Mouse (Mus musculus) megakaryocyte progenitor cell, adult 5-6 weeks (primary cell): ENCODE results near the gene Tmem106c. TPM values are rescaled to one million over a fixed set of nuclear protein-coding genes. Genes with fewer than 3 reads are reported as not detected.
A peak's percentile ranks its signal among the peaks of the same experiment; 100 is the strongest.

Experiments used
- ATAC-seq: replicated peaks from 2 replicates; pipeline ENCODE4 v1.8.0; 2016; ENCODE audit warnings: mild to moderate bottlenecking, moderate TSS enrichment, inconsistent platforms; ENCODE audit not compliant: poor library complexity
- total RNA-seq, 2 experiments: library from RNA; stranded (forward) in 1 of 2; stranded (reverse) in 1 of 2; fragments of 157-497, 149-512 nt in 1 of 2; fragments of 200-1000 nt in 1 of 2; gene quantifications; 2 replicates each; pipeline versions ENCODE4 v1.2.3 to v1.2.4; 2015 to 2017

Tmem106c gene
- total RNA-seq (2015) (41.7 and 48.4 TPM in 2 replicates), total RNA-seq (2017) (26.2 and 30.1 TPM in 2 replicates)

DNA sequence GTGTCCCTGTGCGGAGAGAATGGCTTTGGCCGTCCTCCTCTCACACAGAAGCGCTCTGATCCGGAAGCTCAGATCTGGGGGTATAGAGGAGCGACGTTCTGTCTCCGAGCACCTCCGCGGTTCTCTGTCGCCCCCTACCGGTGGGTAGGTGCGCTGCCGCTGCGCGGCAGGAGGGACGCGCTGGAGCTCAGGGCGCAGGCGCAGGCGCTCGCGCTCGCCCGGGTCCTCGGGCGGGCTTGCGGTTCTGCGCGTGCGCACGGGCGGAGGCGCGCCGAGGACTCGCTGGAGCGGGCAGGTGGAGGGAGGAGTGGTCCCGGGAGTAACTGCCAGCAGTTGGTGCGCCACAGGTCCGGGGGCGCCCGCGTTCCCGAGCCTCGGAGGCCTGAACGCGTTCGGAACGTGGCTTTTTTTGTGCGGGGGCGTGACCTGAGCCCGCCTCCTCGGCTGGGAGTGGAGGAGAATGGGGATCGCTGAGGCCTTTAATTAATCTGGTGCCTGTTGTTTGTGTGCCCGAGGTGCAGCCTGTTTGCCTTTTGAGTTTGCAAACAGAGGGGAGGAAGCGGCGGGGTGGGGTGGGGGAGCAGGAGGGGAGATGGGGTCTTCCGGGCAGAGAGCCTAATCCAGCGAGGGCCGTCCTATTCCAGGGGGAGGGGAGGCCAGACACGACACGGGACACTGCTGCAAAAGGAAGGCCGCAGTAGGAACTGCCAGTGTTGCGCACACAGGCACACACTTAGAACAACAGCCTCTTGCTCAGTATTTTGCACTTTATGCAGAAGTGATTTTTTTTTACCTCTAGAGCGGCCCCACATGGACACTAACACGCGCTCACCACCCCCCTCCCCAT is at the start of gene Tmem106c:
Gene Tmem106c (plus strand): TSS at position 212 of the 847 bp plus-strand sequence.
- ATAC-seq, result peak; percentile 96

DNA sequence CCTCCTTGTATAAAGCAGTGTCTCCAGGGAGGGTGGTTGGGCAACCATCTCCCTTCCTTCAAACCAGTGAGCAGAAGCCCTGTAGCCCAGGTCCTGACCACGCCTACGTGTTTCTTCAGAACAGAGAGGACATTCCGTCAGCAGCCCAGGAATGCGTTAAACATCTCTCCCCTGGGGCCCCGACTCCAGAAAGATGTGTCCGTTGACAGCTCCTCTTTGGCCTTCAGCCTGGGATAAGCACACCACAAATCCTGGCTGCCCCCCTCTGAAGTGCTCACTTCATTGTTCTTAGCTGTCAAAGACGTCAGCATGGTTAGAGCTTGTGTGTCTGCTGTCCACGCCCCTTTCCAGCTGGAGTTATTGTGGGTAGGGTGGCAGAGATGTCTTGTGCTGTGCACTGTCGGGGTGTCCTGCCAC is 49.7 kb upstream of the Tmem106c start:
- ATAC-seq, result peak; percentile 81

DNA sequence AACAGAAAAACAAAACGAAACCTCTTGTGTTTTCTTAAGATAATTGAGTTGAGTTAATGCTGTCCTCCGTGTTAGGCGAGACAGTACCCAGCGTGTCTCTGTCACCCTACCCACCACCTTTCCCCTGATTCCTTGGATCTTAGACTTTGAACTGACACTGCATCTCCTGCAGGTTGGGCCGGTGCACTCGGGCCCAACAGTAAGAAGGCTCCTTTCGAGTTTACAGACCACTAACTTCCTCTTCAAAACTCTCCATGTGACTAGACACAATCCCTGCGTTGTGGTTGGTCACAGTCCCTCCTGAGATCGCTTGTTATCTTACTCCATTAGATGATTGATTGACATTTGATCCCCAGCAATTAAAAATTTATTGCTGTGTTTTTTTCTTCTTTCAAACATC is 46.0 kb upstream of the Tmem106c start:
- peak; percentile 74 for ATAC-seq

DNA sequence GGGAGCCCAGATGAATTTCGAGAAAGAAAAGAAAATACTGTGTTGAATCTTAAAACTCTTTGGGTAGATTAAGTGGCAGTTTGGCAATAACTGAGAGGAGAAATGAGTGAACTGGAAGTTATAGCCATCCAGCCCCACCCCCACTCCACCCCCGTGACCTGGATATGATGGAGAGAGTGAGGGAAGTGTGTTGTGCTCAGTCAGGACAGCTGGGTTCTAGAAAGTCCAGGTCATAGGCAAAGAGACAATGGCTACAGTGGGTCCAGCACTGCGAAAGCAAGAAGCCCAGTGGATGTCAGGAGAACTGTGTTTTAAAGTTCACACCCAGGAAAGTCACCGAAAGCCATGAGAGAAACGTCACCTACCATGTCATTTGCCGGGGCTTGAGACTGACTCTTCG is 44.8 kb upstream of the Tmem106c start:
- no peak for ATAC-seq

DNA sequence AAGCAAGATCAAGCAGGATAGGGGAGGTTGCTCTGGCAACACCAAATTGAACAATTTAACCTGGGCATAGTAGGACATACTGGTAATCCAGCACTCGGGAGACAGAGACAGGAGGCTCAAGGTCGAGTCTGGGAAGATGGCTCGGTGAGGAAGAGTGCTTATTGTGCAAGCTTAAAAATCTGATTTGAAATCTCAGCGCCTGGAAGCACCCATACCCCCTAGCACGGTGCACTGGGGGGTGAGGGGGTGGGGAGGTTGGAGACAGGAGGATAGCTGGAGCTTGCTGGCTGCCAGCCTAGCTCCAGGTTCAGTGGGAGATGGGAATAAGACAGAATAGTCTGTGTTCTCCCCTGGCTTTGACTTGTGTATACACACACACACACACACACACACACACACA is 43.7 kb upstream of the Tmem106c start:
- no peak for ATAC-seq

DNA sequence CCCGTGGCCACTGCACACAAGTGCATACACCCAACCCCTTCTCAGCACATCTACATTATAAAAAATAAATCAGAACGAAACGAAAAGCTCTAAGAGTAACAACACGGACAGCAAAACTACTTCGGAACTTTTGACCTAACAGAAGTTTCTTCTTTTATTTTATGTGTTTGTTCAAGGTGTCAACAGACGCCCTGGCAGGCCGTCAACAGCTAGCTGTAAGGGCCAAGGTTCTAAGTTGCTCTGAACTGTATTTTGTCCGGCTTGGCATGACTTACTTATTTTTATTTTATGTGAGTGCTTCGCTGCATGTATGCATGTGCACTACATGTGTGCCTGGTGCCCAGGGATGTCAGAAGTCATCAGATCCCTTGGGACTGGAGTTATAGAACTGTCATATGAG is 42.2 kb upstream of the Tmem106c start:
- ATAC-seq, result no peak

DNA sequence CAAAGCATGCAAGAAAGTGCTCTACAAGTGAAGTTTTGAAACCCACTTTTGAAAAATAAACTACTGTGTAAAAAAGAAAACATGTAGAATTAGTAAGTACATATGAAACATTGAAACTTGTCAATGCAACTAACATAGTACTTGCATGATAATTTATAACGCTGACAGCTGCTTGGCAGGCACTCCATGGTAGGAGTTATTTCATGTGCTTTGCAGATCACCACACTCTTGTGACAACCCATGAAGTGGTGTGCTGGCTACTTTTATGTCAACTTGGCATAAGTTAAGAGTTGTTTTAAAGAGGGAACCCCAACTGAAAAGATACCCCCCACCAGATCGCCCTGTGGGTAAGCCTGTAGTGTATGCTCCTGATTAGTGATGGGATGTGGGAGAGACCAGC is 41.6 kb upstream of the Tmem106c start:
- no peak for ATAC-seq

DNA sequence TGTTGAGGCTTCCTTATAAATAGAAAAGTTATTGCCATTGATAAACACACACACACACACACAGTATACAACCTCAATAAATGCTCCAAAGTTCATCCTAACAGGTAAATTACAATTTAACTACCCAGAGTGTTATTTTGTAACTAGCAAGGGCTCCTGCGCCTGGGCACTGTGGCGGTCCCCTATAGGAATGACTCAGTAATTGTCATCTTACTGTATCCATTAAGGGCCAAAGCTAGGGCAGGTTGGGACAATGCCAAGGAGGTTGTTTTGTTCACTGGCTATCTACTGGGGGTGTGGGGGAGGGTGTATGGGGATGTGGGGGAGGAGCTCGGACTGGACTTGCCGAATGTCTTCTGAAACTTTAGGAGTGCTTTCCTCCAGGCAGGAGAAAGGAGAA is 37.0 kb upstream of the Tmem106c start:
- no peak for ATAC-seq

DNA sequence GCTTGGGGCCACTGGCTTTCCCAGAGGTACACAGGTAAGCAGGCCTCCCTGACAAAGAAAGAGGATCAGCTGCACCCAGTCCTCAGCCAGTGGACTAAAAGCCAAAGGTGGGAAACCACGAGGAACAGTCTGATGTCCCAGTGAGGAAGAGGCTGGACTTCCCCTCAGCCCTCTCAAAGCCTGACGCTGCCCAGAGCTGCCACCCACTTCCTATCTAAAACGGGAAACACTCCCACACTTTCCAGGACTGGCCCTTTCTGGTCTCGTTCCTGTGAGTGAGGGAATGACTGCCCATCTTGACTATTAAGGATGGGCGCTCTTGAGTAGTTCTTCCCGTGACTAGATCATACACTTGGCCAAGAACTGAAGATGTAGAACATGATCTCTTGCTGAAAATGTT is 36.2 kb upstream of the Tmem106c start:
- peak; percentile 75 for ATAC-seq

DNA sequence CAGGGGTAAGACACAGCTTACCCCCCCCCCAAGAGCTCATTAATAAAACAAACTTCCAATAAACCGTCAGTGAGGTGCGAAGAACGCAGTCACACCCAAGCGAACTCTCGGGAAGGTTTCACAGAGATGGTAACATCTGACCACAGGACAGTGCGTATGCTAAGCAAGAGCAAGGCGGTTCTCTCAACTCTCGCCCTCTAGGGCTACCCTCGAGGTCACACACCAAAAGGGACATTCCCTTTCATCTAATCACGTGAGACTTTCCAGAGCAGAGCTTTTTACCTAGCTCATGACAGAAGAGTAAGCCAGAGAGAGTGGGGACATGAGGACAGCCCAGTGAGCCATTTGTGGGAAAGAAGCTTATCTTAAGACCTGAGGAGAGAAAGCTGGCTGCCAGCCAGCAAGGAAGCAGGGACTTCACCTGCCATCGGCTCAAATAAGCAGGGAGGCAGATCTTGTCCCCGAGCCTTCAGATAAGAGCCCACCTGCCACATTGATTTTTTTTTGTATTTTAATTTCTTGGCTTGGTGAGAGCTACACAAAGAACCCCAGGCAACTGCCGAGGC is 34.7 kb upstream of the Tmem106c start:
- ATAC-seq, result 0 out of 2 replicates have a peak, but pooled peaks have one; percentile 3

DNA sequence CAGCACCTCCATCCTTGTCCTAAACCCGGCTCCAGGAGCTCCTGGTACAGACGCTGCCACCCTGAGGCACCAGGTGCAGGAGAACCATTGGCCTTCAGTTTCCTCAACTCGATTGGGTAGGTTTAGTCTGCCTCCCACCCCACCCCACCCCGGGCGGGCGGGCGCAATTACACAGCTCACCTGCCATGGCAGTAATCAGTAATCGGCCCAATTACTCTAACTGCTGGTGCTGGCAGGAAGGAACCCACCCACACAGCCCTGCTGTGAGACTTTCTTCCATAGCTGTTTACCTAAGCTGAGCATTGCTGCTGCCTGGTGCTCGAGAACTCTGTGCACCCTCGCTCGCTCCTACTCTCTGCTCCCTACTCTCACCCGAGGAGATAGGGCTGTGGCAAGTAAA is 31.6 kb upstream of the Tmem106c start:
- no peak for ATAC-seq

DNA sequence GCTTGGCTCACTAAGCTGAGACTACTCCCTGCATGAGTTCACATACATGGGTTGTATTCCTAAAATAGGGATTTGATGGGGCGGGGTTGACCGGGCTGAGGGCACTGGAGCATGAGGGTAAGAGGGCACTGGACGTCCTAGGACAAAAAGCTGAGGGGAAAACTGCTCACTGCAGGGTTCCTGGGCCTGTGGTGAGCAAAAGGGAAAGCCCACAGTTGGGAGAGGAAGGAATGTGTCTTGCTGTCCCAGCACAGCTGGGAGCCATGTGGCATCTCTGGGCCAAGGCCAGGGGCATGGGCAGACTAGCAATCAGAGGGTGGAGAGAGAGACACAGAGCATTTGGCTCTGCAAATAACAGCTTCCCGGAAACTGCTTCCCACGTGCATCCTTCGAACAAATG is 25.4 kb upstream of the Tmem106c start:
- ATAC-seq, result no peak

DNA sequence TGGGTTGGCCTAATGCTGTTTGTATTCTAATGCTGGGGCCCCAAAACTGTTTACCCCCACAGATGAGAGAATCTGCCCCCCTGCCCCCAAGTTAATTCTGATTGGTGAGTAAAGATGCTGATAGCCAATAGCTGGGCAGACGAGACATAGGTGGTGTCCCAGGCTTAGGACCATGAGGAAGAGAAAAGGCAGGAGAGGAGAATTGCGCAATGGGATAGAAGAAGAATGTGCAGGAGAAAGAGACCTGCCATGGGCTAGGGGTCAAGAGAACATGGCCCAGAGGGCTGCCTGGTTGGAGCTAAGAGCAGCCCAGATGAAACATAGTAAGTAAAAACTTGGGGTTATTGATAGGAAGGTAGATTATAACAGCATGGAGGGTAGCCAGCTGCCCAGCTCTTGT is 23.9 kb upstream of the Tmem106c start:
- no peak for ATAC-seq

DNA sequence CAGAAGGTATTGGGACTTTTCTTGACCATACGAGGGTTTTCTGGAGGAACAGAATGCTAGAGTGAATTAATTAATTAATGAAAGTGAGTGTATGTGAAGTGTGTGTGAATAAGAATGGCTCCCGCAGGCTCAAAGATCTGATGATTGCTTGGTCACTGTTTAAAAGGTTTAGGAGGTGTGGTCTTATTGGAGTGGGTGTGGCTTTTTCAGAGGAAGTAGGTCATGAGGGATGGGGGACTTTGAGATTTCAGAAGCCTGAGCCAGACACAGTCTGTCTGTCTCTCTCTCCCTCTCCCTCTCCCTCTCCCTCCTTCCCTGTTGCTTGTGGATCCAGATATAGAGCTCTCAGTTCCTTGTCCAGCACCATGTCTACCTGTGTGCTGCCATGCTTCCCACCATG is 22.7 kb upstream of the Tmem106c start:
- ATAC-seq, result 0 out of 2 replicates have a peak, but pooled peaks have one; percentile 23

DNA sequence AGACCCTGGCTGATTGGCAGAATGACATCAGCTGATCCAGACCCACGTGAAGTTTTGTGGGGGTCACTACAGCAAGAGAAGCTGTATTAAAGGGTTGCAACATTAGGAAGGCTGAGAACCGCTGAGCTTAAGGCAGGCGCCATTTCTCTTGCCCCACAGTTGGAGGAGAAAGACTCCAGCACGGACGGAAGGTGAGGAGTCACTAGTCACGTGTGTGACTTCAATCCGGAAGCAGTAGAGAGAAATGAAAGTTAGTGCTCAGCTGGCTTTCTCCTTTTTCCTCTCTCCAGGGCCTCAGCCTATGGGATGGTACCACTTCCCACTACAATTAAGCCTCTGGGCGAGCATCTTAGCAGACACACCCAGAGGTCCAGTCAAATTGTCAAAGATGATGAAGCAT is 21.5 kb upstream of the Tmem106c start:
- 0 out of 2 replicates have a peak, but pooled peaks have one; percentile 37 for ATAC-seq

DNA sequence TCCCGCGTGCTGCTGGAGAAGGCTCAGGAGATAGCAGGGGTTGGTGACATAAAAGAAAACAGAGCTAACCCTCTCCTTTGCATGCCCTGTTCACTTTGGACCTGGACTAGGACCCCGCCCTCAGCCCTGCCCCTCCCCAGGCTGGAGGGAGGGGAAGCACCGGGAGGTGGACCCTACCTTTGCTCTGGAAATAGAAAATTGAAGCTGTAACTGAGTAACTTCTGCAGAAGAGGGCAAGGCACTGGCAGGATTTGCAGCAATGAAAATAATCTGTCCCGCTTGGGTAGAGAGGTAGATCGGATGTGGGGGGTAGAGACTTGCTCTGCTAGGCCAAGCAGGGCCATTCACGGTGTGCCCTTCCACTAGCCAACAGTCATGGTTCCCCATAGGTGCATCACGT is 20.6 kb upstream of the Tmem106c start:
- no peak for ATAC-seq

DNA sequence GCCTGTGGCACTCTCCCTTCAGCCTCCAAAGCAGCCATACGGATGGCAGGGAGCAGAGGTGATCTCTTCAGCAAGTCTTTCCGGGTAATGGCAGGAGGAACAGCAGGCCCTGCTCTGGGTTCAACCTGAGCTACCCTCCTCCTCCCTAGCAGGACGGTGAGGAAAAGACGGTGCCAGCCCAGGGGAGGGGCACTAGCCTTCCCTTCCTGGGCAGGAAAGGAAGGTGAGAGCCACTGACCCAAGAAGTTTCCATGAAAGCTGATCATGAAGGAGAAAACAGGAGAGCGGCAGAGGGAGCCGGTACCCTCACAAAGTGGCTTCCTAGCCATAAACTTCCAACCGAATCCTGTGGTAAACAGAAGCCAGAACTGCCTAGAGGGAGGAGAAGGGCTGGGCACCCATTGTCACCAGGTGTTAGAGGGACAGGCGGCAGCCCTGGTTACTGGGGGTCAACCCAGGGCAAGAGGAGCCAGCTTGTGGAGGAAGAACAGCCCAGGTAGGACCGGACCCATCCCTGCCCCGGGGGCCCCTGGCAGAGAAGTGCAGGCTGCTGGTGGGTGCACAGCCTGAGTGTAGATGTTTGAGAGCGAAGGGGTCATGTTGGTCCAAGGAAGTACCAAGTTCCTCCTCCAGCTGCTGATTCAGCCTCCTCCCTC is 19.0 kb upstream of the Tmem106c start:
- no peak for ATAC-seq

DNA sequence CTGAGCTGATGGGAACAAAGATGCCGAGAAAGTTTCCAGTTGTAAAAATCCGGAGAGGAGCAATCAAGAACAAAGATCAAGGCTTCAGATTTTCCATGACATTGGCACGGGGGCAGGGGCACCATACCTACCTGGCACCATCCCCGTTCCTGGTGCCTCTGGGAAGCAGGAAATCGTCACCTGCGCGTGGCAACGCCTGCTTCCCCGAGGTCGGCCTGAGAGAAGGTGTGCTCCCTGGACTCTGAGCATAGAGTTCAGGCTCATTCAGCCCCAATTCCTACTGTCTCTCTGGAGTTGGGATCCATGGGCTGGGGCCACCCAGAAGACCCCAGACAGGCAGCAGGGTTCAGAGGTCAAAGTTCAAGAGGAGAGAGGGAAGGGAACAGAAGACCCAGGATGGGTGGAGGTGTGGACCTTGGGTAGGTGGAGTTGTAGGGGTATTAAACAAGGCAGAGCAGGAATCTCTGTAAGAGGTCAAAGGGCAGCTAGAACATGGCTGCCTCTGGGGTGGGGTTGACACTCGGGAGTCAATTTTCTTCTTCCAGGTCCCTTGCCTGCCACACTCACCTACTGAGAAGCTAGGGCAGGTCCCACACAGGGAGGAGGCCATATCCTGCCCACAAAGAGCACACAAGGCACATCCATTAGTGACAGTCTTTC is 18.2 kb upstream of the Tmem106c start:
- no peak for ATAC-seq

DNA sequence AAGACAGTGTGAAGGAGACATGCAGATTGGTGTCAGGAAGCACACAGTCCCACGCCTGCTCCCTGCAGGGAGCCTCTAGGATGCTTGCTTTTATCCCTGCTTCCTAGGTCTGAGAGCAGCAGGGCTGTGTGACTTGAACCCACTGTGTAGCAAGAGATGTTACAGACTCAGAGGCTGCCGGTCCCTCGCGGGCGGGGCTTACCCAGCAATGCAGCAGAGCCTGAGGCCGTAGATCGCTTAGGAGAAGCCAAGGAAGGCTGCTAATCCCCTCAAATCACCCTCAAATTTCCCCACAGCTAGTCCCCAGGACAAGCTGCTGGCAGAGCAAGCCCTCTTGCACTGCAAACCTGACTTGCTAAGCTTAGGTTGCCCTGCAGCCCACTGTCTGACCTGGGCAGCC is 15.3 kb upstream of the Tmem106c start:
- no peak for ATAC-seq

DNA sequence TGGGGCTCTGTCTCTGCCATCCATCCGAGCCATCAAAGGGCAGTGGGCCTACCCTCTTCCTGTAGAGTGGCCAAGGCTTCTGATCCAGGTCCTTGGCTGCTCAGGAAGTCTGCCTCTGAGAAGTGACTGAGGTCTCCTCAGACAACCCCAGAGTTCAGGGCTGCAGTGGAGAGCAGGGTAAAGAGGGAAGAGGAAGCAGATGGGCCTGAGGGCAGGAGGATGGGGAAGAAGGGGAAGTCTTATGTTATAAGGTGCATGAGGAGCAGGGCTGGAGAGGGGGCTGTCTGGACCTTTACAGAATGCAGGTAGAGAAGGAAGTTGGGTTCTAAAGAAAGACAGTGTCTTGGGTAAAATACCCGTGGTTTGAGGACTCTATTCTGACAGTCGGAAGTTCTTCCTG is 14.3 kb upstream of the Tmem106c start:
- ATAC-seq, result peak; percentile 76

DNA sequence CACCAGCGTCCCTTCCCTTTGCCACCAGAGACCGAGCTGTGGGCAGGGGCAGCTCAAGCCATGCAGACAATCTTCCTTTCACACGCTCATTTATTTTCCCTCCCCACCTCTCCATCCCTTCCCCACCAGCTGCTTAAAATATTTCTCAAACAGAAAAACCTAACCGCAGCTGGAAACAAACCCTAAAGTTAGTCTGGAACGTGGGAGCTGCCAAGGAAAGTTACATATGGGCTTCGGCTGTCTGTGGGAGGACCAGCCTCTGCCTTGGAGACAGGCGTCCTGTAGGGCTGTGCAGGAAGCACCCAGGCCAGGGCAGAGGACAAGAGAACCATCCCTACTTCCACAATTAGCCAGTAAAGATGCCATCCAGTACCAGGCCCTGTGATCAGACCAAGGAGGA is 13.8 kb upstream of the Tmem106c start:
- ATAC-seq, result no peak
